Mouse (Mus musculus) liver, embryonic 14.5 days (tissue): Measurements from ENCODE around the gene Upf2.

Source experiments
- CTCF ChIP-seq: IDR thresholded peaks from 2 replicates; pipeline ENCODE4 v1.5.1; 2016; ENCODE audit warnings: antibody characterized with exemption, low read depth, control low read depth
- EP300 ChIP-seq: IDR thresholded peaks from 2 replicates; pipeline ENCODE4 v1.6.1; 2016; ENCODE audit warnings: antibody characterized with exemption, low read depth

- TF ChIP-seq CTCF = no peak
- no peak for TF ChIP-seq EP300
Measured at GRCm38 (mm10) chr2:6049018-6049417, 97.7 kb downstream of the Upf2 start.
